Mouse (Mus musculus) midbrain, postnatal 0 days (tissue): ENCODE results near the gene Tmem233. TPM values are rescaled to one million over a fixed set of nuclear protein-coding genes. Genes with fewer than 3 reads are reported as not detected.
A peak's percentile ranks its signal among the peaks of the same experiment; 100 is the strongest.

Source experiments
- ATAC-seq: fragments of 200-750 bp; cut with Nextera tagmentation; 2 replicates; pipeline ENCODE4 v1.8.0; 2017; ENCODE audit warnings: moderate number of reproducible peaks, mild to moderate bottlenecking, moderate TSS enrichment, moderate library complexity; ENCODE audit not compliant: low FRiP score
- DNase-seq: peaks from one replicate; pipeline ENCODE4 v3.0.0-alpha.2; 2015; ENCODE audit warnings: low spot score
- H3K27ac ChIP-seq: fragments of 300-500 bp; sonication (generic); 2 replicates; pipeline ENCODE4 v1.5.1; 2014; ENCODE audit warnings: low read depth, mild to moderate bottlenecking, low read length, mixed read lengths
- H3K27me3 ChIP-seq: fragments of 300-500 bp; sonication (generic); 2 replicates; pipeline ENCODE4 v1.6.1; 2014; ENCODE audit warnings: low read length, control low read depth, mixed read lengths; ENCODE audit not compliant: insufficient read depth
- H3K36me3 ChIP-seq: fragments of 300-500 bp; sonication (generic); 2 replicates; pipeline ENCODE4 v1.6.1; 2014; ENCODE audit warnings: low read length, control low read depth, mixed read lengths; ENCODE audit not compliant: insufficient read depth
- H3K4me1 ChIP-seq: fragments of 300-500 bp; sonication (generic); 2 replicates; pipeline ENCODE4 v1.6.1; 2014; ENCODE audit warnings: mild to moderate bottlenecking, control low read depth, antibody characterized with exemption, low read length, mixed read lengths; ENCODE audit not compliant: insufficient read depth
- H3K4me2 ChIP-seq: fragments of 300-500 bp; sonication (generic); 2 replicates; pipeline ENCODE4 v1.6.1; 2014; ENCODE audit warnings: low read depth, mild to moderate bottlenecking, low read length, mixed read lengths; ENCODE audit not compliant: poor library complexity, severe bottlenecking
- H3K4me3 ChIP-seq: fragments of 300-500 bp; sonication (generic); 2 replicates; pipeline ENCODE4 v1.5.1; 2014; ENCODE audit warnings: low read depth, mild to moderate bottlenecking, low read length, moderate library complexity
- H3K9ac ChIP-seq: fragments of 300-500 bp; sonication (generic); replicated peaks from 2 replicates; pipeline ENCODE4 v1.6.1; 2014; ENCODE audit warnings: mild to moderate bottlenecking, low read length, moderate library complexity, mixed read lengths; ENCODE audit not compliant: poor library complexity, severe bottlenecking
- H3K9me3 ChIP-seq: fragments of 300-500 bp; sonication (generic); 2 replicates; pipeline ENCODE4 v1.6.1; 2016; ENCODE audit warnings: low read length, control low read depth
- CTCF ChIP-seq: IDR thresholded peaks from 2 replicates; pipeline ENCODE4 v1.5.1; 2016; ENCODE audit warnings: antibody characterized with exemption, mild to moderate bottlenecking
- WGBS: fragments of 180-500 bp; shearing (Covaris S2); extraction: QIAGEN DNeasy Blood & Tissue Kit; methylation state at CpG from one replicate; pipeline ENCODE4 v1.1.7; 2014; 5-methylcytosine and 5-hydroxymethylcytosine counted together
- polyA plus RNA-seq: library from polyadenylated mRNA; unstranded; fragments of >200 nt; fragmentation: Nextera tagmentation; extraction: Ambion mirVana; gene quantifications from 2 replicates; pipeline ENCODE4 v1.2.1, GENCODE M21; 2015
- total RNA-seq: library from RNA; depleted of rRNA; stranded (reverse); fragments of >200 nt; gene quantifications from 2 replicates; pipeline ENCODE4 v1.2.3, GENCODE M21; 2014

The Tmem233 gene
- total and polyA plus RNA-seq, 2 experiments from 2014 or later: not detected

GRCm38 (mm10) chr5:116026561-116026960, 56.5 kb downstream of the Tmem233 start:
- H3K4me1 ChIP-seq: peaks cover 12% of the 10 kb centered on the region
- ATAC-seq (no peak), DNase-seq (no peak)
- H3K27ac ChIP-seq: no peak overlapping the region
- no peak overlapping the region for H3K4me3 ChIP-seq
- WGBS: 95% methylated on average over 14 of the region's 14 CpGs
- H3K4me2 ChIP-seq: no peak overlapping the region
- TF ChIP-seq CTCF: no peak
- H3K36me3 ChIP-seq: peaks cover 3% of the 10 kb centered on the region; the same call in 1 of the 2 replicates
- 0 out of 2 replicates have a peak, but pooled peaks cover 3% of the 10 kb centered on the region for H3K27me3 ChIP-seq
- no peak overlapping the region for H3K9ac ChIP-seq
- H3K9me3 ChIP-seq: no peaks in the 10 kb centered on the region

- ATAC-seq (no peak), DNase-seq (no peak)
- H3K36me3 ChIP-seq: peaks cover 8% of the 10 kb centered on the region
- H3K9ac ChIP-seq: no peak overlapping the region
- no peak overlapping the region for H3K27ac ChIP-seq
- no peak overlapping the region for H3K4me3 ChIP-seq
- TF ChIP-seq CTCF: no peak
- H3K9me3 ChIP-seq: no peaks in the 10 kb centered on the region
- peaks cover 12% of the 10 kb centered on the region for H3K4me1 ChIP-seq
- 0 out of 2 replicates have a peak, but pooled peaks cover 3% of the 10 kb centered on the region for H3K27me3 ChIP-seq
- H3K4me2 ChIP-seq: no peak overlapping the region
- WGBS: 91% methylated on average over 5 of the region's 5 CpGs
These were observed 56.9 kb downstream of the Tmem233 start for GRCm38 (mm10) chr5:116026107-116026506.

GRCm38 (mm10) chr5:116024327-116024739, 58.7 kb downstream of the Tmem233 start, which contains the start of gene Prkab1:
Prkab1 (minus strand) TSS chr5:116024508.
- Histone ChIP-seq H3K27me3 (no peaks in the 10 kb centered on the region), H3K4me2 (peak within 1 kb of the TSS; percentile 85), H3K27ac (peak within 1 kb of the TSS; percentile 70), H3K36me3 (peaks cover 21% of the 10 kb centered on the region), H3K9me3 (no peaks in the 10 kb centered on the region), H3K9ac (peak within 1 kb of the TSS; percentile 80), H3K4me3 (peak within 1 kb of the TSS; percentile 87), H3K4me1 (peaks cover 9% of the 10 kb centered on the region)
- under 1% methylated on average over 46 of the region's 46 CpGs for WGBS
- ATAC-seq (peak; percentile 97), DNase-seq (peak; percentile 97)
- peak; percentile 80 for TF ChIP-seq CTCF

GRCm38 (mm10) chr5:116023821-116024284, 59.2 kb downstream of the Tmem233 start:
- H3K9ac ChIP-seq: peak overlapping the region; percentile 80
- no peaks in the 10 kb centered on the region for H3K27me3 ChIP-seq
- under 1% methylated on average over 27 of the region's 28 CpGs for WGBS
- no peaks in the 10 kb centered on the region for H3K9me3 ChIP-seq
- peaks cover 26% of the 10 kb centered on the region for H3K36me3 ChIP-seq
- peak overlapping the region; percentile 85 for H3K4me2 ChIP-seq
- ATAC-seq: peak; percentile 70
- DNase-seq: no peak
- peaks cover 9% of the 10 kb centered on the region for H3K4me1 ChIP-seq
- peak overlapping the region; percentile 70 for H3K27ac ChIP-seq
- TF ChIP-seq CTCF: no peak
- H3K4me3 ChIP-seq: peak overlapping the region; percentile 87

GRCm38 (mm10) chr5:116023251-116023661, 59.8 kb downstream of the Tmem233 start:
- Histone ChIP-seq H3K4me1 (peaks cover 9% of the 10 kb centered on the region), H3K4me2 (peak overlapping the region; percentile 85), H3K4me3 (peak overlapping the region; percentile 87), H3K36me3 (peaks cover 32% of the 10 kb centered on the region), H3K9ac (0 out of 2 replicates have a peak overlapping the region, but pooled peaks have one; percentile 3), H3K27me3 (no peaks in the 10 kb centered on the region), H3K27ac (peak overlapping the region; percentile 70; the same call in 1 of the 2 replicates), H3K9me3 (no peaks in the 10 kb centered on the region)
- TF ChIP-seq CTCF: no peak
- ATAC-seq: no peak
- 35% methylated on average over 8 of the region's 8 CpGs for WGBS
- no peak for DNase-seq

GRCm38 (mm10) chr5:116022658-116023200, 60.3 kb downstream of the Tmem233 start:
- peak overlapping the region; percentile 85 for H3K4me2 ChIP-seq
- H3K4me3 ChIP-seq: peak overlapping the region; percentile 87; the same call in 1 of the 2 replicates
- no peaks in the 10 kb centered on the region for H3K27me3 ChIP-seq
- 90% methylated on average over 7 of the region's 7 CpGs for WGBS
- no peak for TF ChIP-seq CTCF
- H3K27ac ChIP-seq: no peak overlapping the region
- no peak overlapping the region for H3K9ac ChIP-seq
- peaks cover 37% of the 10 kb centered on the region for H3K36me3 ChIP-seq
- H3K4me1 ChIP-seq: peaks cover 9% of the 10 kb centered on the region
- no peak for DNase-seq
- no peaks in the 10 kb centered on the region for H3K9me3 ChIP-seq
- ATAC-seq: no peak
